Mouse (Mus musculus): ENCODE measurements around the gene Srrm2.

DNA sequence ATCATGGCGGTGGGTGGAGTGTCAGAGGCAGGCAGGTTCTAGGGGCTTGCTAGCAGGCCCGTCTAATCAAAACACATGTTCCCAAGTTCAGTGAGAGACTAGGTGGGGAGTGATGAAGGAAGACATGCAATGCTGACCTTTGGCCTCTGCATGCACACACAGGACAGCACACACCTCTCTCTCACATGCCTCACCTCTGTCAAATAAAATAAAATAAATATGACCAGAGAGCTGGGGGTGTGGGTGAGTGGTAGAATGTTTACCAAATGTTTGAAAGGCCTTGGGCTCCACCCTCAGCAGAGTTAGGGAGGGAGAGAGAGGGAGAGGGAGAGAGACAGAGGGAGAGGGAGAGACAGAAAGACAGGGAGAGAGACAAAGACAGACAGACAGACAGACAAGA lies 67.6 kb downstream of the Srrm2 start:
- TF ChIP-seq CTCF (conservative IDR thresholded peaks at IDR 0.05; ENCODE audit: low read length) (no peak), NANOG (IDR thresholded peaks at IDR 0.05; ENCODE audit: borderline replicate concordance, low read length) (no peak)
